Mouse (Mus musculus) lung, adult 2 months (tissue): ENCODE measurements around the gene Hivep1.

Experiments
- CTCF ChIP-seq: fragments of 200-500 bp; IDR thresholded peaks from 2 replicates; pipeline ENCODE4 v1.5.1; 2011; ENCODE audit warnings: mild to moderate bottlenecking, low read length, control low read depth; ENCODE audit not compliant: insufficient read depth
- POLR2A ChIP-seq: fragments of 200-500 bp; IDR thresholded peaks from 2 replicates; pipeline ENCODE4 v1.6.1; 2011; ENCODE audit warnings: low read depth, mild to moderate bottlenecking, control low read depth, low read length, borderline replicate concordance; ENCODE audit errors: extremely low read depth

DNA sequence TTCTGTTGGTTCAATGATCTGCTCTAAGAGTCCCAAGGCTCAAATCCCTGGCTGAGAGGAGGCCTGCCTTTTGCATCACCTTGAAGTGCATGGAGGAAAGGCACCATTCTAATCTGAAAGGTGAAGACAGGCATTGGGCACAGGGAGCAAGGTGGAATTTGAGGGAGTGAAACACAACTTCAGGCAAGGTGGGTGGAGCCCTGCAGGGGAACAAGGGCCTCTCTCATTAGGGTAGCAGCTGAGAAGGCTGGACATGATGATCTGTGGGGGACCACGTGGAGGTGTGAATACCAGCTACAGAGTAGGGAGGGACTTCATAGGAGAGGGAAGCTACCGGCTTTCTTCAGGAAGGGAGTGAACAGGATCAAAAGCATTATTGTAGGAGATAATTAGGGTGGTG lies 10.6 kb upstream of the Hivep1 start:
- no peak for TF ChIP-seq CTCF
- TF ChIP-seq POLR2A: no peak
